Mouse (Mus musculus) kidney, postnatal 25 days (tissue): ENCODE data around the gene Tro.

Experiments
- DNase-seq, 2 experiments: peaks; one replicate each; pipeline ENCODE4 v3.0.0; 2021; ENCODE audit warnings: mixed read lengths in 2 of 2

The Tro gene

DNA sequence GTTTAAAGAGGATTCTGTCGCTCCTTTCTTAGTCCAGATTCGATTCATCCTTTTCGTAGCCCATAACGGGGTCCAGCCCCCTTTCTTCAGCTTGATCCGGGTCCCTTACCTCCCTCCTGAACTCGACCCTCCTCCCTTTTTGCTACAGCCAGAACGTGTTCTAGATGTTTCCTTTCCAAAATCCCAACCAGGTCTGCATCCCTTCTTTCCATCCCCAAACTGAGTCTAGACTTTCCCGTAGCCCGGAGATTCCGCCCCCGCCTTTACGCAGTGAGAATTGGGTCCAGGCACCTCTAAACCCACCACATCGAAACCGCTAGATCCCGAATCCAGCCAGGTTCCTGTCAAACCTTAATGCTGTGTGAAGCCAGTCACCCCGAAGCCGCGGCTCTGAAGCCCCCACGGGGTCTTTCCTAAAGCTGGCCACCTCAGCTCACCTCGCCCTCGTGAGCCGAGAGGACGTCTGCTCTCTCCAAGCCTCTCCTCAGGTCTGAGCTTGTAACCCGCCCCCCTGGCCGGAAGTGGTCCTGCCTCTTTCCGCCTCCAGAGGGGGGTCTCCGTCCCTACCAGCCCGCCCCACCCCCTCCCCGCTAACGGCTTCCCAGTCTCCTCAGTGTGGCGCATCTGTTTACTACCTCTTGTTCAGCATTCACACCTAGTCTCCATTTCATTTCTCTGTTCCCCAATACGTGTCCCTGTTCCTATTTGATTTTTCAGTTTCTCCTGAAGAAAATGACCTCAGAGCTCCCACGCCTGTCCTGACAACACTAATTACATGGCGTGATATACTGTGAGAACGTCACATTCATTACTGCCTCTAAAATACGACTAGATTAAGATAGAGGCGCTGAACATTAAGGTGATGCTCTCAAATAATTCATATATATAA, at the start of gene Tro:
Tro (minus strand) TSS at position 676 of the 889 bp plus-strand sequence.
- DNase-seq, result peak in 1 of 2 experiments; percentile 34

DNA sequence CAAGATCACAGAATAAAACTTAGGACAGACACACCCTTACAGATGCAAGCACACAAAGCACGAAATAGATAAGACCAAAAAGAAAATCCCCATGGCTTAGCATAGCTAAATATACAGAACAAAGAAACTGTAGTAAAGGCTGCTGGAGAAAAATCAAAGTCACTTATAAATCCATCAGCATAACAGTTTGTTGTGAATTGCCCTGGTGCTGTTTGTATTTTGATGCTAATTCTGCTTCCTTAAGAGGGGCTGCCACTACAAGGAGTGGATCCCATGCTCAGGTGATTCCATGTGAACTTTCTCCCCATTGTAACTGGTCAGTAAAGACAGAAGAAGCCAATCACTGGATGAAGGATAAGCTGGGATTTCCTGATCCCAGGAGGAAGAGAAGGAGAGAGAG, 20.1 kb upstream of the Tro start:
- DNase-seq, result no peak

DNA sequence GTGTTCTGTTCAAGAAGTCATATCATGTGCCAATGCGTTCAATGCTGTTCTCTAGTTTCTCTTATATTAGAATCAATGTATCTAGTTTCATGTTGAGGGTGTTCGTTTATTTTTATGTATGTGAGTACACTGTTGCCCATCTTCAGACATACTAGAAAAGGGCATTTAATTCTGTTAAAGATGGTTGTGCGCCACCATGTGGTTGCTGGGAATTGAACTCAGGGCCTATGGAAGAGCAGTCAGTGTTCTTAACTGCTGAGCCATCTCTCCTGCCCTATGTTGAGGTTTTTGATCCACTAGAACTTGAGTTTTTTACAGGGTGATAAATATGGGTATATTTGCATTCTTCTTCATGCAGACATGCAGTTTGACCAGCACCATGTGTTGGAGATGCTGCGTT, 5.4 kb upstream of the Tro start:
- peak in 1 of 2 experiments; percentile 64 for DNase-seq

DNA sequence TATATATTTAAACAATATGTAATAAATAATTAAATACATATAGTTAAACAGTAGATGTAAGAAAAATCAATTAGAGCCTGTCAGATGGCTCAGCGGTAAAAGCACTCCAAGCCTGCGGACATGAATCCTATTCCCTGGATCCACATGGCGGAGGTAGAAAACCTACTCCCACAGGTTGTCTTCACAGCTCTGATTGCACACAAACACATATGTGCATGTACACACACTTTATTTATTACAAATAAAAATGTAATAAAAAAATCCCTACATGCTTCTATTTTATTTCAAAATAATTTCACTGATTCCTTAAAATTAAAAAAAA, 375 bp upstream of the Tro start:
- DNase-seq, result no peak

DNA sequence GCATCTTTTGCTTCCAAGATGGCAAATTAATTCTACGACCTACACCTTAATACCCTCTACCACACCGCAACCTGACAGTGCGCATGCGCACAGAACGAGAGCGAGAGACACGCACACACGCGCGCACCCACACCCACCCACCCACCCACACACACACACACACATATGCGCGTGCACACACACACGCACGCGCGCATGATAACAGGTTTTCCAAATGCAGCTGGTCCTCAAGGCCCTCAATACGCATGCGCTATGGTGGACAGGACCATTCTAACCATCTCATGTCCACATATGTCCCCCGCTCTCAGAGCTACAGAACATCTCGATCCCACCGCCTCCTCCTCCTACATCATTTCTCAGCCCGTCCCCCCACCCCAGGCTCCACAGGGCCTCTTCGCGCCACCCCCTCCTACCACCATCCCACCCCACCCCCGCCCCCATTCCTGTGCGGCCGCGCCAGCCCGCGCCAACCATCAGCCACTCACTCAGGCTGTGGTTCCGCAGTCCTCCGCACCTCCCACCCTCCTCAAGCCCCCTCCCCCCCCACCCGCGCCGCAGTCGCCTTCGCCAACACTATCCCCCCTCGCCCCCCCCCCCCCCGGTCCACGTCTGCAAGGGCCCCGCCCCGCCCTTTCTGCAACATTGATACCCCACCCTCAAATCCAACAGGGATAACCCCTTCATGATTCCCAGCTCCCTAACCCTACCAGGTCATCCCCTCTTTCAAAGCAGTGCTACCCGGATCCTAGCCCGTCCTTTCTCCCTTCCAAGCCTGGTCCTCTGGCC, 1.1 kb downstream of the Tro start:
- DNase-seq, result peak in 1 of 2 experiments; percentile 32

DNA sequence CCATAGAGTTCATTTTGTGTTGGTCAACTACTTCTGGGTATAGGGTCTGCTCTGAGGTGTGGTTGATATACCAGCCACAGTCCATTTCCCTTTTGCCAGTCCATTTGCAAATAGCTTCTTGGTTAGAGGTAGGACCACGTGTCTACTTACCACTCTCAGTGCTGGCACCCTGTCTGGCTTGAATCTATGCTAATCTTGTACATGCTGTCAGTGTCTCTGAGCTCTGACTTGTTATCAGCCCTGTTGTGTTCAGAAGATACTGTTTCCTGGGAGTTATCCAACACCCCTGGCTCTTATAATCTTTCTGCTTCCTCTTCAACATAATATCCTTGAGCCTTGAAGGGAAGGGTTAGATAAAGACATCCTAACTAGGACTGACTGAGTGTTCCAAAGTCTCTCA, 21.0 kb downstream of the Tro start:
- DNase-seq, result no peak

DNA sequence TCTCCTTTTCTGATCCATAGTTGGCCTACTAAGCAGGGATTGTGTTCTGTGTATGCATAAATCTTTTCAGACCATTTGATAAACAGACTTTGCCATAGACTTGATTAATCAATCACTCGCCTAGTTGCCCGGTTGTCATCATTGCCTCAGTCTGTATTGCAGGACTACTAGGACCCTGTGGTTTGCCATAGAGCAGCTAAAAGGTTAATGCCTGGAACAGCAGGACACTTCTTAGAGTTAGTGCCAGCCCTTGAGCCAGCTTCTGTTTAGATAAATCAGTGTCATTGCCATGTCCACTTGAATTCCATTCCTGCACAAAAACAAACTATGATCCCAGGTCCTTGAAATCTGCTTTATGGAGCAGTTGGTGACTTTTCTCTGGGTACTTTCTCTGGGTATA, 58.5 kb downstream of the Tro start:
- no peak for DNase-seq
